Mouse (Mus musculus): ENCODE data around the gene Ubap2.

Ubap2 gene

GRCm38 (mm10) chr4:41259019-41259418 is 15.9 kb downstream of the Ubap2 start:
- DNase-seq = no peak

GRCm38 (mm10) chr4:41257752-41258151 is 17.2 kb downstream of the Ubap2 start:
- DNase-seq = no peak

- DNase-seq = peak in 1 of 2 experiments; percentile 7
Observed at GRCm38 (mm10) chr4:41255564-41256210, 19.3 kb downstream of the Ubap2 start.

- no peak for DNase-seq
Observed at GRCm38 (mm10) chr4:41253756-41254155, 21.2 kb downstream of the Ubap2 start.

- DNase-seq = no peak
Observed at GRCm38 (mm10) chr4:41245408-41245807, 29.5 kb downstream of the Ubap2 start.

GRCm38 (mm10) chr4:41240916-41241315 is 34.0 kb downstream of the Ubap2 start:
- DNase-seq = no peak

- no peak for DNase-seq
Observed at GRCm38 (mm10) chr4:41235621-41236020, 39.3 kb downstream of the Ubap2 start.

GRCm38 (mm10) chr4:41226351-41226750 is 48.6 kb downstream of the Ubap2 start:
- peak; percentile 45 to 49 for DNase-seq

GRCm38 (mm10) chr4:41225412-41225811 is 49.5 kb downstream of the Ubap2 start:
- DNase-seq = no peak

- no peak for DNase-seq
Observed at GRCm38 (mm10) chr4:41208050-41208449, 66.9 kb downstream of the Ubap2 start.

- no peak for DNase-seq
Observed at GRCm38 (mm10) chr4:41205751-41206150, 69.2 kb downstream of the Ubap2 start.

GRCm38 (mm10) chr4:41202135-41202534 is 72.8 kb downstream of the Ubap2 start:
- no peak for DNase-seq

- no peak for DNase-seq
Observed at GRCm38 (mm10) chr4:41196861-41197610, 77.9 kb downstream of the Ubap2 start.

- no peak for DNase-seq
Observed at GRCm38 (mm10) chr4:41195328-41195727, 79.6 kb downstream of the Ubap2 start.

- DNase-seq = no peak
Observed at GRCm38 (mm10) chr4:41192544-41193512, 82.1 kb downstream of the Ubap2 start.

GRCm38 (mm10) chr4:41189809-41190208 is 85.1 kb downstream of the Ubap2 start:
- DNase-seq = peak; percentile 33 to 40

- DNase-seq = no peak
Observed at GRCm38 (mm10) chr4:41179825-41180725, 94.9 kb downstream of the Ubap2 start.

- no peak for DNase-seq
Observed at GRCm38 (mm10) chr4:41174631-41175030, 100.3 kb downstream of the Ubap2 start.

GRCm38 (mm10) chr4:41170970-41171369 is 104.0 kb downstream of the Ubap2 start:
- no peak for DNase-seq

- peak; percentile 89 to 91 for DNase-seq
Observed at GRCm38 (mm10) chr4:41165693-41166475, 109.1 kb downstream of the Ubap2 start.

- peak; percentile 57 to 73 for DNase-seq
Observed at GRCm38 (mm10) chr4:41164974-41165373, 110.0 kb downstream of the Ubap2 start.

Measured in cerebellum, adult 18-20 months (tissue).